Mouse (Mus musculus) inflammation-experienced regulatory T-cells, adult 16 weeks (primary cell): Measurements from ENCODE around the gene Cyp2a12. TPM values are rescaled to one million over a fixed set of nuclear protein-coding genes. Genes with fewer than 3 reads are reported as not detected.

Experiments used
- polyA plus RNA-seq: library from polyadenylated mRNA; unstranded; fragments of 100-300 nt; shearing (Covaris generic); gene quantifications from one replicate; pipeline ENCODE4 v1.2.1, GENCODE M21; 2017

Cyp2a12 gene
- polyA plus RNA-seq = not detected

GRCm38 (mm10) chr7:27028789-27029188 lies at the start of gene Cyp2a12:
Gene Cyp2a12, plus strand, starts transcription at chr7:27029081.

Other genes with a start within 250 kb of the Cyp2a12 start
- gene Cyp2g1, start 220.2 kb upstream of the Cyp2a12 start, polyA plus RNA-seq = not detected
- not detected for gene Cyp2a5, start 193.8 kb upstream of the Cyp2a12 start, polyA plus RNA-seq
- not detected for gene Cyp2a22, start 89.7 kb upstream of the Cyp2a12 start, polyA plus RNA-seq
- gene Cyp2f2, start 90.8 kb downstream of the Cyp2a12 start, polyA plus RNA-seq = not detected
- not detected for gene Cyp2t4, start 124.6 kb downstream of the Cyp2a12 start, polyA plus RNA-seq
- gene Egln2, start 137.7 kb downstream of the Cyp2a12 start, polyA plus RNA-seq = 91.6 TPM
- gene Rab4b, start 149.8 kb downstream of the Cyp2a12 start, polyA plus RNA-seq = 171 TPM
- gene Gm21983, start 152.0 kb downstream of the Cyp2a12 start, polyA plus RNA-seq = 0.89 TPM
- gene Mia, start 152.1 kb downstream of the Cyp2a12 start, polyA plus RNA-seq = 0.98 TPM
- gene BC024978, start 166.7 kb downstream of the Cyp2a12 start, polyA plus RNA-seq = 2.3 TPM
- 111 TPM for gene Snrpa, start 167.2 kb downstream of the Cyp2a12 start, polyA plus RNA-seq
- 4.7 TPM for gene Itpkc, start 199.6 kb downstream of the Cyp2a12 start, polyA plus RNA-seq
- 33.5 TPM for gene Coq8b, start 203.9 kb downstream of the Cyp2a12 start, polyA plus RNA-seq
- gene Numbl, start 229.4 kb downstream of the Cyp2a12 start, polyA plus RNA-seq = 0.79 TPM